Mouse (Mus musculus) MEL (cell line): ENCODE data around the gene Pacsin1. TPM values are rescaled to one million over a fixed set of nuclear protein-coding genes. Genes with fewer than 3 reads are reported as not detected.

Experiments
- DNase-seq: peaks from one replicate; pipeline ENCODE4 v3.0.0; 2011; ENCODE audit warnings: low read depth, low spot score
- H3K27ac ChIP-seq: 2 replicates; pipeline ENCODE4 v1.5.1; 2012; ENCODE audit warnings: low read depth, mild to moderate bottlenecking, control low read depth, low read length, moderate library complexity; ENCODE audit not compliant: control insufficient read depth
- H3K27me3 ChIP-seq, 2 experiments: fragments of 150-350 bp in 1 of 2; sonication (generic) in 1 of 2; 2 replicates each; pipeline ENCODE4 v1.6.1; 2012; ENCODE audit warnings: low read length in 2 of 2, mild to moderate bottlenecking in 2 of 2, improper control_type of control experiment in 1 of 2, moderate library complexity in 1 of 2; ENCODE audit not compliant: insufficient read depth in 2 of 2, control insufficient read depth in 1 of 2
- H3K36me3 ChIP-seq, 2 experiments: 2 replicates each; pipeline ENCODE4 v1.6.1; 2012 to 2014; ENCODE audit warnings: low read length in 2 of 2, improper control_type of control experiment in 1 of 2, inconsistent platforms in 1 of 2, mild to moderate bottlenecking in 1 of 2; ENCODE audit not compliant: insufficient read depth in 2 of 2, control insufficient read depth in 1 of 2
- H3K4me1 ChIP-seq, 2 experiments: fragments of 150-350 bp in 1 of 2; sonication (generic) in 1 of 2; 2 replicates each; pipeline ENCODE4 v1.6.1; 2012; ENCODE audit warnings: low read length in 2 of 2, improper control_type of control experiment in 1 of 2, mild to moderate bottlenecking in 1 of 2; ENCODE audit not compliant: insufficient read depth in 2 of 2, control insufficient read depth in 1 of 2
- H3K4me3 ChIP-seq, 2 experiments: fragments of 150-350 bp in 1 of 2; sonication (generic) in 1 of 2; 2 replicates each; pipeline ENCODE4 v1.5.1; 2012; ENCODE audit warnings: low read depth in 2 of 2, low read length in 2 of 2, mild to moderate bottlenecking in 2 of 2, moderate library complexity in 2 of 2, control low read depth in 1 of 2, improper control_type of control experiment in 1 of 2; ENCODE audit not compliant: control insufficient read depth in 1 of 2, insufficient read depth in 1 of 2
- H3K79me2 ChIP-seq: 2 replicates; pipeline ENCODE4 v1.6.1; 2012; ENCODE audit warnings: mild to moderate bottlenecking, low read length, moderate library complexity; ENCODE audit not compliant: control insufficient read depth, poor library complexity, insufficient read depth
- H3K9ac ChIP-seq: 2 replicates; pipeline ENCODE4 v1.6.1; 2012; ENCODE audit warnings: low read depth, mild to moderate bottlenecking, control low read depth, low read length, moderate library complexity; ENCODE audit not compliant: control insufficient read depth, poor library complexity, severe bottlenecking
- H3K9me3 ChIP-seq: fragments of 150-350 bp; sonication (generic); replicated peaks from 2 replicates; pipeline ENCODE4 v1.6.1; 2012; ENCODE audit warnings: mild to moderate bottlenecking, low read length, improper control_type of control experiment, moderate library complexity; ENCODE audit not compliant: insufficient read depth
- BHLHE40 ChIP-seq: IDR thresholded peaks from 2 replicates; pipeline ENCODE4 v1.6.1; 2012; ENCODE audit warnings: low read depth, mild to moderate bottlenecking, inconsistent platforms, low read length, improper control_type of control experiment, borderline replicate concordance
- CHD1 ChIP-seq: IDR thresholded peaks from 2 replicates; pipeline ENCODE4 v1.6.1; 2012; ENCODE audit warnings: low read depth, mild to moderate bottlenecking, inconsistent platforms, low read length, improper control_type of control experiment
- CHD2 ChIP-seq: IDR thresholded peaks from 2 replicates; pipeline ENCODE4 v1.6.1; 2011; ENCODE audit warnings: low read length, improper control_type of control experiment
- CTCF ChIP-seq, 3 experiments: IDR thresholded peaks in 2 of 3; conservative IDR thresholded peaks in 1 of 3; 2 replicates each; pipeline ENCODE4 v1.5.1; 2011 to 2012; ENCODE audit warnings: low read length in 3 of 3, low read depth in 2 of 3, mild to moderate bottlenecking in 2 of 3, improper control_type of control experiment in 1 of 3, inconsistent platforms in 1 of 3, mixed read lengths in 1 of 3, moderate library complexity in 1 of 3; ENCODE audit not compliant: control insufficient read depth in 1 of 3, insufficient read depth in 1 of 3, poor library complexity in 1 of 3, severe bottlenecking in 1 of 3
- ELF1 ChIP-seq: IDR thresholded peaks from 2 replicates; pipeline ENCODE4 v1.6.1; 2014; ENCODE audit warnings: low read depth, mild to moderate bottlenecking, inconsistent platforms, low read length, improper control_type of control experiment, moderate library complexity
- GATA1 ChIP-seq: IDR thresholded peaks from 2 replicates; pipeline ENCODE4 v1.6.1; 2011; ENCODE audit warnings: low read depth, low read length, improper control_type of control experiment
- JUND ChIP-seq: IDR thresholded peaks from 2 replicates; pipeline ENCODE4 v1.6.1; 2011; ENCODE audit warnings: low read depth, mild to moderate bottlenecking, improper control_type of control experiment, low read length
- KAT2A ChIP-seq: conservative IDR thresholded peaks from 2 replicates; pipeline ENCODE4 v1.6.1; 2012; ENCODE audit warnings: low read depth, low read length, improper control_type of control experiment, inconsistent platforms
- MAX ChIP-seq: IDR thresholded peaks from 2 replicates; pipeline ENCODE4 v1.6.1; 2011; ENCODE audit warnings: low read length, improper control_type of control experiment
- MAZ ChIP-seq: IDR thresholded peaks from 2 replicates; pipeline ENCODE4 v1.6.1; 2012; ENCODE audit warnings: low read depth, mild to moderate bottlenecking, inconsistent platforms, low read length, improper control_type of control experiment
- MXI1 ChIP-seq: IDR thresholded peaks from 2 replicates; pipeline ENCODE4 v1.6.1; 2011; ENCODE audit warnings: mild to moderate bottlenecking, low read depth, low read length, improper control_type of control experiment
- MYB ChIP-seq: IDR thresholded peaks from 2 replicates; pipeline ENCODE4 v1.6.1; 2011; ENCODE audit warnings: mild to moderate bottlenecking, low read depth, low read length, improper control_type of control experiment
- MYC ChIP-seq: IDR thresholded peaks from 2 replicates; pipeline ENCODE4 v1.6.1; 2011; ENCODE audit warnings: low read depth, mild to moderate bottlenecking, low read length, improper control_type of control experiment, moderate library complexity
- POLR2A ChIP-seq, 2 experiments: IDR thresholded peaks; 2 replicates each; pipeline ENCODE4 v1.6.1; 2011 to 2012; ENCODE audit warnings: low read length in 2 of 2, mild to moderate bottlenecking in 2 of 2, control low read depth in 1 of 2, improper control_type of control experiment in 1 of 2, low read depth in 1 of 2, moderate library complexity in 1 of 2; ENCODE audit not compliant: control insufficient read depth in 1 of 2, insufficient read depth in 1 of 2, poor library complexity in 1 of 2
- POLR2AphosphoS2 ChIP-seq: IDR thresholded peaks from 2 replicates; pipeline ENCODE4 v1.6.1; 2011; ENCODE audit warnings: low read length, improper control_type of control experiment
- POLR2AphosphoS5 ChIP-seq: IDR thresholded peaks from 2 replicates; pipeline ENCODE4 v1.6.1; 2012; ENCODE audit warnings: low read depth, borderline replicate concordance, mild to moderate bottlenecking, inconsistent platforms, low read length, moderate library complexity, mixed read lengths
- RAD21 ChIP-seq: IDR thresholded peaks from 2 replicates; pipeline ENCODE4 v1.6.1; 2011; ENCODE audit warnings: mild to moderate bottlenecking, low read depth, low read length, improper control_type of control experiment
- RCOR1 ChIP-seq: IDR thresholded peaks from 2 replicates; pipeline ENCODE4 v1.6.1; 2012; ENCODE audit warnings: low read depth, mild to moderate bottlenecking, inconsistent platforms, low read length, improper control_type of control experiment
- SMC3 ChIP-seq: IDR thresholded peaks from 2 replicates; pipeline ENCODE4 v1.6.1; 2011; ENCODE audit warnings: low read depth, low read length, improper control_type of control experiment
- TBP ChIP-seq: IDR thresholded peaks from 2 replicates; pipeline ENCODE4 v1.8.0; 2011; ENCODE audit warnings: low read depth, low read length, improper control_type of control experiment
- TCF12 ChIP-seq: IDR thresholded peaks from 2 replicates; pipeline ENCODE4 v1.6.1; 2014; ENCODE audit warnings: low read depth, mild to moderate bottlenecking, inconsistent platforms, low read length, improper control_type of control experiment, moderate library complexity
- ZMIZ1 ChIP-seq: IDR thresholded peaks from 2 replicates; pipeline ENCODE4 v1.6.1; 2012; ENCODE audit warnings: low read depth, mild to moderate bottlenecking, inconsistent platforms, low read length, improper control_type of control experiment, moderate library complexity
- polyA plus RNA-seq, 2 experiments: library from polyadenylated mRNA; stranded (reverse) in 1 of 2; unstranded in 1 of 2; fragments of >175 nt in 1 of 2; fragments of >200 nt in 1 of 2; gene quantifications; 2 replicates each; pipeline versions ENCODE4 v1.2.1 to v1.2.4; 2012; ENCODE audit warnings: low replicate concordance in 2 of 2, low read depth in 1 of 2; ENCODE audit not compliant: insufficient read length in 2 of 2, insufficient read depth in 1 of 2, missing spikeins in 1 of 2
- total RNA-seq: library from RNA; depleted of rRNA; stranded (reverse); fragments of 300-350 nt; gene quantifications from 2 replicates; pipeline ENCODE4 v1.2.3, GENCODE M21; 2012

The Pacsin1 gene
- total and polyA plus RNA-seq, 3 experiments, result 0.17 TPM; not detected in 2

GRCm38 (mm10) chr17:27628376-27628775 is 26.9 kb upstream of the Pacsin1 start:
- no peak overlapping the region for H3K9ac ChIP-seq

DNA sequence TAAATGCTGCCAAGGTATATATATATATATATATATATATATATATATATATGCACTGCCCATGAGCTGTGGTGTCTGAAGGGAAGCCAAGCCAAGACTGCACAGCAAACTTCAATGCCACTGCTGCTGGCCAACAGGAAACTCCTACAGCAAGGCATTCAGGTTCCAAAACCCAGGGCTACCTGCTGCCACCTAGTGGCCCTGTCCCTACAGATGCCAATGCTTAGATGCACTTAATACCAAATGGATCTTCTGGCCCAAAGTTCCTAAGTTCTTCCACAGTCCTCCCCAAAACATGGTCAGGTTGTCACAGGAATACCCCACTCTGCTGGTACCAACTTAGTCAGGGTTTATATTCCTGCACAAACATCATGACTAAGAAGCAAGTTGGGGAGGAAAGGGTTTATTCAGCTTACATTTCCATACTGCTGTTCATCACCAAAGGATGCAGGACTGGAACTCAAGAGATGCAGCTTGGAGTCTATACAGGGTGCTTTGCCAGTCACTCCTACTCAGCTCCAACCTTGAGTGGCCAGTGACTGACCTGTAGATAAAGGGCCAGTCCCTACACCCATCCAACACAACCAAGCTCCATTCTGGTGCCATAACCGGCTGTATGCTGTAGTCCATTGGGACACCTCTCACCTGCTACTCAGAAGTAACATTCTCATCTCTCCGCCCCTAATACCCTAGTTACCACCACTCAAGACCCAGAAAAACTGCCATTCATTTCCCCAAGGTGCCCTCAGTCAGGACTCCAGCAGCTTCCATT is 25.9 kb upstream of the Pacsin1 start:
- peaks cover 11 to 16% of the 10 kb centered on the region in 2 experiments for H3K36me3 ChIP-seq
- H3K79me2 ChIP-seq, result peaks cover 33% of the 10 kb centered on the region
- no peak overlapping the region for H3K4me3 ChIP-seq
- H3K9me3 ChIP-seq, result no peaks in the 10 kb centered on the region
- no peak overlapping the region for H3K27ac ChIP-seq
- peak; percentile 82 for TF ChIP-seq MYC
- peak in 1 of 2 experiments; percentile 74; a peak in 2 of 4 replicates for TF ChIP-seq POLR2A (IDR thresholded peaks at IDR 0.05; ENCODE audit: control insufficient read depth in 1 of 2, insufficient read depth in 1 of 2, low read depth in 1 of 2, low read length in 2 of 2, poor library complexity in 1 of 2)
- peak; percentile 20; the same call in 1 of the 2 replicates for TF ChIP-seq MXI1
- peak; percentile 91 for TF ChIP-seq ZMIZ1
- peak; percentile 94 for TF ChIP-seq POLR2AphosphoS2
- no peak for TF ChIP-seq GATA1
- TF ChIP-seq CTCF (IDR thresholded peaks at IDR 0.05 in 2 of 3, conservative IDR thresholded peaks at IDR 0.05 in 1 of 3; ENCODE audit: control insufficient read depth in 1 of 3, insufficient read depth in 1 of 3, low read depth in 2 of 3, low read length in 3 of 3, poor library complexity in 1 of 3, severe bottlenecking in 1 of 3), result peak; percentile 76 to 79 (median 78)
- TF ChIP-seq MAX, result no peak
- no peak for TF ChIP-seq TBP
- no peak for TF ChIP-seq ELF1
- peak; percentile 31; the same call in 1 of the 2 replicates for TF ChIP-seq CHD2
- peak; percentile 56 for TF ChIP-seq SMC3
- no peak for TF ChIP-seq KAT2A
- peak; percentile 23 for TF ChIP-seq RAD21
- H3K4me1 ChIP-seq, result peaks cover 0 to 5% of the 10 kb centered on the region in 2 experiments; a peak in 1 of 4 replicates
- H3K9ac ChIP-seq, result no peak overlapping the region
- H3K27me3 ChIP-seq, result no peaks in the 10 kb centered on the region
- DNase-seq, result peak; percentile 88

More at GRCm38 (mm10) chr17:27628376-27628775, 26.9 kb upstream of the Pacsin1 start:
- peak; percentile 45 for DNase-seq
- H3K4me1 ChIP-seq, result peaks cover 0 to 9% of the 10 kb centered on the region in 2 experiments; a peak in 3 of 4 replicates
- H3K27me3 ChIP-seq, result no peaks in the 10 kb centered on the region
- no peak for TF ChIP-seq JUND
- no peak; the same call in 1 of the 2 replicates for TF ChIP-seq RCOR1
- no peak for TF ChIP-seq KAT2A
- TF ChIP-seq CHD1, result no peak
- no peak for TF ChIP-seq MAZ
- TF ChIP-seq MYB, result no peak
- no peak for TF ChIP-seq ZMIZ1
- no peak for TF ChIP-seq RAD21
- no peak for TF ChIP-seq BHLHE40
- no peak for TF ChIP-seq TBP
- TF ChIP-seq ELF1, result no peak
- no peak for TF ChIP-seq POLR2AphosphoS5
- TF ChIP-seq TCF12, result no peak
- no peak for TF ChIP-seq MXI1
- peaks cover 25% of the 10 kb centered on the region for H3K79me2 ChIP-seq
- H3K9me3 ChIP-seq, result no peaks in the 10 kb centered on the region
- no peak overlapping the region for H3K27ac ChIP-seq
- peaks cover 9 to 19% of the 10 kb centered on the region in 2 experiments for H3K36me3 ChIP-seq
- H3K4me3 ChIP-seq, result no peak overlapping the region
